Mouse (Mus musculus) G1E-ER4 (cell line): ENCODE measurements around the gene Cacfd1. TPM values are rescaled to one million over a fixed set of nuclear protein-coding genes. Genes with fewer than 3 reads are reported as not detected.

Source experiments
- GATA1 ChIP-seq: IDR thresholded peaks from one replicate; pipeline ENCODE4 v1.8.0; 2012; ENCODE audit warnings: low read length, inconsistent platforms
- polyA plus RNA-seq: library from polyadenylated mRNA; stranded (reverse); fragments of >175 nt; gene quantifications from 2 replicates; pipeline ENCODE4 v1.2.3, GENCODE M21; 2012

The Cacfd1 gene
- polyA plus RNA-seq, 1 experiment, result 11.8 TPM

- TF ChIP-seq GATA1, result no peak
Observed at GRCm38 (mm10) chr2:27019530-27019929, 9.8 kb downstream of the Cacfd1 start.

- TF ChIP-seq GATA1, result no peak
Observed at GRCm38 (mm10) chr2:27021103-27021502, 11.4 kb downstream of the Cacfd1 start.

- TF ChIP-seq GATA1, result no peak
Observed at GRCm38 (mm10) chr2:27022612-27023011, 12.9 kb downstream of the Cacfd1 start.

- TF ChIP-seq GATA1, result no peak
Observed at GRCm38 (mm10) chr2:27024136-27024535, 14.4 kb downstream of the Cacfd1 start.

- no peak for TF ChIP-seq GATA1
Observed at GRCm38 (mm10) chr2:27025545-27025944, 15.8 kb downstream of the Cacfd1 start.

- TF ChIP-seq GATA1, result no peak
Observed at GRCm38 (mm10) chr2:27026332-27026731, 16.6 kb downstream of the Cacfd1 start.

- no peak for TF ChIP-seq GATA1
Observed at GRCm38 (mm10) chr2:27026857-27027617, 17.3 kb downstream of the Cacfd1 start.

GRCm38 (mm10) chr2:27027618-27028436, 18.1 kb downstream of the Cacfd1 start, which contains the start of gene Slc2a6:
Gene Slc2a6, minus strand, starts transcription at chr2:27027998.
- TF ChIP-seq GATA1, result no peak

- TF ChIP-seq GATA1, result no peak
Observed at GRCm38 (mm10) chr2:27028437-27029015, 18.8 kb downstream of the Cacfd1 start.

GRCm38 (mm10) chr2:27032361-27032760, 22.6 kb downstream of the Cacfd1 start:
- no peak for TF ChIP-seq GATA1

- TF ChIP-seq GATA1, result no peak
Observed at GRCm38 (mm10) chr2:27036003-27036402, 26.3 kb downstream of the Cacfd1 start.

- TF ChIP-seq GATA1, result no peak
Observed at GRCm38 (mm10) chr2:27037008-27037407, 27.3 kb downstream of the Cacfd1 start.

GRCm38 (mm10) chr2:27038596-27038995, 28.9 kb downstream of the Cacfd1 start:
- no peak for TF ChIP-seq GATA1

- no peak for TF ChIP-seq GATA1
Observed at GRCm38 (mm10) chr2:27039286-27039685, 29.6 kb downstream of the Cacfd1 start.

- no peak for TF ChIP-seq GATA1
Observed at GRCm38 (mm10) chr2:27042131-27042844, 32.6 kb downstream of the Cacfd1 start.
